Mouse (Mus musculus) kidney, postnatal 25 days (tissue): ENCODE measurements around the gene Olfr8.
"Not testable (repeated sequence)": the region's sequence is repeated elsewhere in the genome, so short reads cannot be mapped to it uniquely, and the experiment has no call there.

Experiments used
- DNase-seq, 2 experiments: peaks; one replicate each; pipeline ENCODE4 v3.0.0; 2021; ENCODE audit warnings: mixed read lengths in 2 of 2

Gene Olfr8

GRCm38 (mm10) chr10:78950336-78950735 lies at the start of gene Olfr8:
Gene Olfr8 (plus strand): TSS chr10:78950636.
- DNase-seq: not testable (repeated sequence)

- not testable (repeated sequence) for DNase-seq
These were observed 37.6 kb upstream of the Olfr8 start, which contains the start of gene Olfr1354 for GRCm38 (mm10) chr10:78912871-78913270. Gene Olfr1354 (plus strand): TSS chr10:78913171.

GRCm38 (mm10) chr10:78963009-78963408 lies 12.6 kb downstream of the Olfr8 start, which contains the start of gene Olfr1353:
Gene Olfr1353 (plus strand): TSS chr10:78963309.
- not testable (repeated sequence) for DNase-seq

GRCm38 (mm10) chr10:78980750-78981149 lies 30.3 kb downstream of the Olfr8 start, which contains the start of gene Olfr1352:
Gene Olfr1352 (plus strand): TSS chr10:78981050.
- DNase-seq: no peak
